In genomic region chr11:95519299-95519698, GRCm38 (mm10) we compare ENCODE assay signal across 16 mouse cellular contexts. TPM values are rescaled to one million over a fixed set of nuclear protein-coding genes. Genes with fewer than 3 reads are reported as not detected.
"Had no signal": no experiment of that assay in that cellular context is flagged by ENCODE, and none has a peak within 500 bp of the region (broad histone marks: within the 10 kb centered on the region; RNA-seq: fewer than 3 reads in every experiment).

No protein-coding gene starts in this region.

- H3K4me3 ChIP-seq: kidney, embryonic 15.5 days; left cerebral cortex, adult 2 months; limb, embryonic 15.5 days; liver, embryonic 12.5 days; midbrain, embryonic 12.5 days had no signal

- ATAC-seq: liver, embryonic 12.5 days had no signal

- H3K9me3 ChIP-seq: kidney, embryonic 15.5 days; limb, embryonic 15.5 days; liver, embryonic 12.5 days; megakaryocyte, embryonic 14.5 days; midbrain, embryonic 12.5 days had no signal

- H3K9ac ChIP-seq: kidney, embryonic 15.5 days; limb, embryonic 15.5 days; liver, embryonic 12.5 days; lung, embryonic 14.5 days; midbrain, embryonic 12.5 days had no signal

- H3K27ac ChIP-seq: kidney, embryonic 15.5 days; left cerebral cortex, adult 2 months; limb, embryonic 15.5 days; liver, embryonic 12.5 days; macrophage; midbrain, embryonic 12.5 days; stomach, postnatal 0 days had no signal

- H3K36me3 ChIP-seq: kidney, embryonic 15.5 days; limb, embryonic 15.5 days; liver, embryonic 12.5 days; midbrain, embryonic 12.5 days had no signal

- H3K4me2 ChIP-seq: kidney, embryonic 15.5 days; limb, embryonic 15.5 days; liver, embryonic 12.5 days; lung, embryonic 14.5 days; midbrain, embryonic 12.5 days had no signal

- DNase-seq: kidney, adult 2 months; kidney, postnatal 14 days; lung, embryonic 14.5 days; lung, postnatal 10 days; thymus, adult 18-20 months; thymus, postnatal 14 days had no signal

RNA-seq across cellular contexts. Expression of gene Nxph3, which starts 4.9 kb away (rescaled TPM):
- total RNA-seq: neutrophil, adult 5-6 weeks had no signal
- polyA plus RNA-seq: liver, embryonic 16.5 days; macrophage had no signal
